Mouse (Mus musculus): Measurements from ENCODE around the gene Slc25a43.

Slc25a43 gene

DNA sequence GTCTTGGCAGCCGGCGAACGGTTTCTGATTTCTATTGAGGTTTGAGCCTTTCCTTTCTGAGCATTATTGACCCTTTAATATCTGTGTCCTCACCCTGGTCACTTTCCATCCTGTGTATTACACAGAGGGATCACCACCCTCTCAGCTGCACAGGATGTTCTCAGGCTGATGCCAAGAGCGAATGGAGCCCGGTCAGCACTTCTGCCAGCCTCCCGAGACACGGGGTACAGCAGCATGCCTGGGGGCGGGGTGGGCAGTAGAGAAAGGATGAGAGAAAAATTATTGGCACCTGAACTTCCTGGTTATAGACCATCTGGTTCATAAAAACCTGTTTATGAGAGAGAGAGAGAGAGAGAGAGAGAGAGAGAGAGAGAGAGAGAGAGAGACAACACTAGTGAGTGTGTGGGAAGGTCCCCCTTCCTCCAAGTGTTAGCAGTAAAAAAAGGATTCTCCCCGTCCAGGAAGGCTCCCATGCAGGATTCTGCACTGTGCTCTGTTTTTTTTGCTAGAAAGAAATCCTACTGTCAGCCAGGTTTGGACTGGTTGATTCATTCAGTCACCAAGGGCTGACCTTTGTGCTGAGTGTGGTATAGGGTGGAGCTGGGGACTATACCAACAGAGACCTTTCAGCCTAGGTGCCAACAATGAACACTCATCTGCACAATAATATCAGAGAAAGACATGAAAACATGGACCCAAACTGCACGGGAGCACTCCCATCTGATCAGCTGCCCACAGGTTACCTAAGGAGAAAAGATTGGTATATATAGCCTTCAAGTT is 80.7 kb downstream of the Slc25a43 start:
- DNase-seq (ENCODE audit: low spot score in 2 of 2), result no peak

DNA sequence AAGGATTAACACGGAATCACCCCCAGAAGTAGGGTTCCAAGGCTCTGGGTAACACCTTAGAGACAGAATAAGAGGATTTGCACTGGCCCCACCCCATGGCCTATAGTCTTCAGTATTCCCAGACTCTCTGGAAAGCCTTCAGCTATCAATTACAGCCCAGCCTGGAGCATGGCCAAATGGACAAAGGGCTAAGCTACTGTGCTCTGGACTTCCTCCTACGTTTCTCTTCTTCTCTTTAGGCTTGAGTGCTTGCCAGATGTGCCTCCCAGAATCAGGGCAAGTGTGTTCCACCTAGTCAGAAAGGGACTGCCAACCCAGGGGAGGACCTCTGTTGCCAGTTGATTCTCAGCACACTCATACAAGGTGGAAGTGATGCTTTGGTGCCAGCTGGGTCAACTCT is 81.6 kb downstream of the Slc25a43 start:
- DNase-seq (ENCODE audit: low spot score in 2 of 2), result no peak
